Mouse (Mus musculus): Measurements from ENCODE around the gene Tmem184b.

- TF ChIP-seq CTCF (IDR thresholded peaks at IDR 0.05; ENCODE audit: extremely low read depth, insufficient read length, insufficient replicate concordance, low read depth, low read length): no peak
- TF ChIP-seq POLR2A (IDR thresholded peaks at IDR 0.05; ENCODE audit: low read depth, low read length): no peak
Observed at GRCm38 (mm10) chr15:79321733-79322190, 81.6 kb downstream of the Tmem184b start.

All from small intestine, adult 2 months (tissue).